Mouse (Mus musculus) ES-E14 (cell line): ENCODE measurements around the gene Ttn. TPM values are rescaled to one million over a fixed set of nuclear protein-coding genes. Genes with fewer than 3 reads are reported as not detected.

Experiments
- DNase-seq: peaks from one replicate; pipeline ENCODE4 v3.0.0-alpha.2; 2013; ENCODE audit warnings: low read depth, low spot score
- H3K27ac ChIP-seq: 2 replicates; pipeline ENCODE4 v1.5.1; 2012; ENCODE audit warnings: low read depth, mild to moderate bottlenecking, low read length, moderate library complexity, mixed read lengths; ENCODE audit not compliant: poor library complexity, insufficient read depth, severe bottlenecking
- H3K36me3 ChIP-seq: 2 replicates; pipeline ENCODE4 v1.6.1; 2012; ENCODE audit warnings: mild to moderate bottlenecking, low read length, moderate library complexity, mixed read lengths; ENCODE audit not compliant: control insufficient read depth, poor library complexity, insufficient read depth, severe bottlenecking
- H3K4me1 ChIP-seq, 2 experiments: fragments of 150-350 bp in 1 of 2; sonication (generic) in 1 of 2; 2 replicates each; pipeline ENCODE4 v1.6.1; 2012; ENCODE audit warnings: low read length in 2 of 2, mild to moderate bottlenecking in 1 of 2, mixed read lengths in 1 of 2; ENCODE audit not compliant: control insufficient read depth in 2 of 2, insufficient read depth in 2 of 2, poor library complexity in 1 of 2
- H3K4me3 ChIP-seq, 2 experiments: fragments of 150-350 bp in 1 of 2; sonication (generic) in 1 of 2; 2 replicates each; pipeline ENCODE4 v1.5.1; 2012; ENCODE audit warnings: low read length in 2 of 2, low read depth in 1 of 2, mild to moderate bottlenecking in 1 of 2, mixed read lengths in 1 of 2; ENCODE audit not compliant: insufficient read depth in 1 of 2, poor library complexity in 1 of 2, severe bottlenecking in 1 of 2
- H3K9ac ChIP-seq: 2 replicates; pipeline ENCODE4 v1.6.1; 2012; ENCODE audit warnings: low read depth, mild to moderate bottlenecking, low read length, mixed read lengths; ENCODE audit not compliant: poor library complexity, insufficient read depth, severe bottlenecking
- H3K9me3 ChIP-seq: fragments of 150-350 bp; sonication (generic); 2 replicates; pipeline ENCODE4 v1.6.1; 2012; ENCODE audit warnings: low read depth, mild to moderate bottlenecking, low read length; ENCODE audit not compliant: control insufficient read depth, insufficient read depth
- CHD2 ChIP-seq: IDR thresholded peaks from 2 replicates; pipeline ENCODE4 v1.6.1; 2014; ENCODE audit warnings: mild to moderate bottlenecking, low read depth, low read length, inconsistent platforms
- HCFC1 ChIP-seq: IDR thresholded peaks from 2 replicates; pipeline ENCODE4 v1.6.1; 2012; ENCODE audit warnings: low read length, inconsistent platforms, borderline replicate concordance; ENCODE audit not compliant: insufficient read depth
- MAFK ChIP-seq: IDR thresholded peaks from 2 replicates; pipeline ENCODE4 v1.6.1; 2014; ENCODE audit warnings: mild to moderate bottlenecking, low read depth, low read length, inconsistent platforms; ENCODE audit not compliant: insufficient read depth
- ZC3H11A ChIP-seq: IDR thresholded peaks from 2 replicates; pipeline ENCODE4 v1.6.1; 2012; ENCODE audit warnings: low read depth, mild to moderate bottlenecking, inconsistent platforms, low read length, borderline replicate concordance
- ZNF384 ChIP-seq: IDR thresholded peaks from 2 replicates; pipeline ENCODE4 v1.6.1; 2012; ENCODE audit warnings: low read depth, low read length, inconsistent platforms
- in situ Hi-C, 2 experiments: fragments of 600-800 bp; cut with MboI; formaldehyde crosslinking; loops; one replicate each; pipeline ENCODE4 v1.15.1; 2025; ENCODE audit warnings: low sequenced_read_pairs in 2 of 2, inconsistent platforms in 1 of 2; ENCODE audit not compliant: unreplicated experiment in 2 of 2
- total RNA-seq: library from RNA; depleted of rRNA; stranded (reverse); fragments of 300-350 nt; gene quantifications from 2 replicates; pipeline ENCODE4 v1.2.3, GENCODE M21; 2012

The Ttn gene
- total RNA-seq, 1 experiment = 19.9 TPM

GRCm38 (mm10) chr2:76895327-76895726 lies 87.0 kb downstream of the Ttn start:
- Histone ChIP-seq H3K4me1 (no peaks in the 10 kb centered on the region), H3K36me3 (no peaks in the 10 kb centered on the region), H3K4me3 (no peak overlapping the region), H3K27ac (no peak overlapping the region), H3K9me3 (no peaks in the 10 kb centered on the region), H3K9ac (no peak overlapping the region)
- DNase-seq = no peak
- in situ Hi-C loops = no loop called here
- TF ChIP-seq ZC3H11A (no peak), ZNF384 (no peak), MAFK (no peak), CHD2 (no peak), HCFC1 (no peak)

GRCm38 (mm10) chr2:76888721-76889120 lies 93.6 kb downstream of the Ttn start:
- Histone ChIP-seq H3K27ac (no peak overlapping the region), H3K9ac (no peak overlapping the region), H3K4me3 (no peak overlapping the region), H3K9me3 (no peaks in the 10 kb centered on the region), H3K36me3 (no peaks in the 10 kb centered on the region), H3K4me1 (no peaks in the 10 kb centered on the region)
- in situ Hi-C loops = no loop called here
- TF ChIP-seq ZC3H11A (no peak), HCFC1 (no peak), CHD2 (no peak)
- no peak for DNase-seq

GRCm38 (mm10) chr2:76885855-76886254 lies 96.5 kb downstream of the Ttn start:
- H3K4me1 ChIP-seq = no peaks in the 10 kb centered on the region
- H3K9me3 ChIP-seq = no peaks in the 10 kb centered on the region
- H3K9ac ChIP-seq = no peak overlapping the region
- in situ Hi-C loops = no loop called here
- H3K36me3 ChIP-seq = no peaks in the 10 kb centered on the region
- no peak for DNase-seq
- no peak overlapping the region for H3K27ac ChIP-seq
- no peak for TF ChIP-seq HCFC1
- no peak for TF ChIP-seq MAFK
- TF ChIP-seq ZNF384 = no peak
- TF ChIP-seq CHD2 = no peak
- TF ChIP-seq ZC3H11A = no peak
- no peak overlapping the region for H3K4me3 ChIP-seq

- Histone ChIP-seq H3K4me3 (no peak overlapping the region), H3K27ac (no peak overlapping the region), H3K4me1 (0 out of 4 replicates have a peak, but pooled peaks cover 0 to 2% of the 10 kb centered on the region in 2 experiments), H3K36me3 (no peaks in the 10 kb centered on the region), H3K9me3 (no peaks in the 10 kb centered on the region), H3K9ac (no peak overlapping the region)
- in situ Hi-C loops = no loop called here
- no peak for TF ChIP-seq CHD2
- no peak for TF ChIP-seq ZNF384
- TF ChIP-seq HCFC1 = no peak
- no peak for TF ChIP-seq ZC3H11A
- no peak for TF ChIP-seq MAFK
- DNase-seq = no peak
Observed at GRCm38 (mm10) chr2:76881406-76881805, 100.9 kb downstream of the Ttn start.

- Histone ChIP-seq H3K4me1 (0 out of 4 replicates have a peak, but pooled peaks cover 0 to 2% of the 10 kb centered on the region in 2 experiments), H3K9ac (no peak overlapping the region), H3K27ac (no peak overlapping the region), H3K36me3 (no peaks in the 10 kb centered on the region), H3K9me3 (no peaks in the 10 kb centered on the region), H3K4me3 (no peak overlapping the region)
- in situ Hi-C loops = no loop called here
- no peak for DNase-seq
- no peak for TF ChIP-seq ZC3H11A
- TF ChIP-seq HCFC1 = no peak
- TF ChIP-seq MAFK = no peak
- no peak for TF ChIP-seq ZNF384
- no peak for TF ChIP-seq CHD2
Observed at GRCm38 (mm10) chr2:76875587-76875986, 106.8 kb downstream of the Ttn start.
